Mouse (Mus musculus) liver, embryonic 15.5 days (tissue): Measurements from ENCODE around the gene Csdc2. TPM values are rescaled to one million over a fixed set of nuclear protein-coding genes. Genes with fewer than 3 reads are reported as not detected.
"Not testable (repeated sequence)": the region's sequence is repeated elsewhere in the genome, so short reads cannot be mapped to it uniquely, and the experiment has no call there.

Source experiments
- ATAC-seq: fragments of 200-750 bp; cut with Nextera tagmentation; 2 replicates; pipeline ENCODE4 v1.8.0; 2017; ENCODE audit warnings: moderate number of reproducible peaks, mild to moderate bottlenecking, moderate library complexity; ENCODE audit not compliant: insufficient read depth
- H3K27ac ChIP-seq: fragments of 300-500 bp; sonication (generic); replicated peaks from 2 replicates; pipeline ENCODE4 v1.5.1; 2015; ENCODE audit warnings: mild to moderate bottlenecking, inconsistent platforms
- H3K27me3 ChIP-seq: fragments of 300-500 bp; sonication (generic); 2 replicates; pipeline ENCODE4 v1.6.1; 2015; ENCODE audit warnings: mild to moderate bottlenecking, inconsistent platforms
- H3K36me3 ChIP-seq: fragments of 300-500 bp; sonication (generic); replicated peaks from 2 replicates; pipeline ENCODE4 v1.6.1; 2015; ENCODE audit warnings: moderate library complexity, mild to moderate bottlenecking, inconsistent platforms
- H3K4me1 ChIP-seq: fragments of 300-500 bp; sonication (generic); replicated peaks from 2 replicates; pipeline ENCODE4 v1.6.1; 2015; ENCODE audit warnings: inconsistent platforms
- H3K4me2 ChIP-seq: fragments of 300-500 bp; sonication (generic); 2 replicates; pipeline ENCODE4 v1.6.1; 2015; ENCODE audit warnings: moderate library complexity, mild to moderate bottlenecking, inconsistent platforms
- H3K4me3 ChIP-seq: fragments of 300-500 bp; sonication (generic); replicated peaks from 2 replicates; pipeline ENCODE4 v1.5.1; 2015; ENCODE audit warnings: mild to moderate bottlenecking, inconsistent platforms
- H3K9ac ChIP-seq: fragments of 300-500 bp; sonication (generic); 2 replicates; pipeline ENCODE4 v1.6.1; 2015; ENCODE audit warnings: moderate library complexity, mild to moderate bottlenecking, inconsistent platforms
- H3K9me3 ChIP-seq: fragments of 300-500 bp; sonication (generic); replicated peaks from 2 replicates; pipeline ENCODE4 v1.6.1; 2016; ENCODE audit warnings: inconsistent platforms
- WGBS: fragments of 180-500 bp; shearing (Covaris S2); methylation state at CpG from one replicate; pipeline ENCODE4 v1.1.7; 2015; ENCODE audit warnings: mixed read lengths; ENCODE audit not compliant: insufficient replicate concordance; 5-methylcytosine and 5-hydroxymethylcytosine counted together
- polyA plus RNA-seq: library from polyadenylated mRNA; unstranded; fragments of >200 nt; fragmentation: Nextera tagmentation; extraction: Ambion mirVana; gene quantifications from 2 replicates; pipeline ENCODE4 v1.2.1, GENCODE M21; 2015

Csdc2 gene
- polyA plus RNA-seq, 1 experiment from 2014 or later, result 0.96 TPM

- Histone ChIP-seq H3K9me3 (no peaks in the 10 kb centered on the region), H3K4me1 (peaks cover 25% of the 10 kb centered on the region), H3K27ac (no peak overlapping the region), H3K4me2 (no peak overlapping the region), H3K9ac (no peak overlapping the region), H3K36me3 (no peaks in the 10 kb centered on the region), H3K27me3 (no peaks in the 10 kb centered on the region; the same call in 1 of the 2 replicates), H3K4me3 (no peak overlapping the region)
- ATAC-seq, result no peak
- 41% methylated on average over 2 of the region's 2 CpGs for WGBS
Observed at GRCm38 (mm10) chr15:81968447-81968846, 31.9 kb downstream of the Csdc2 start.

GRCm38 (mm10) chr15:81969173-81969572 lies 32.6 kb downstream of the Csdc2 start:
- no peaks in the 10 kb centered on the region for H3K9me3 ChIP-seq
- no peak overlapping the region for H3K4me3 ChIP-seq
- H3K4me1 ChIP-seq, result peaks cover 25% of the 10 kb centered on the region
- H3K9ac ChIP-seq, result no peak overlapping the region
- H3K27ac ChIP-seq, result no peak overlapping the region
- 0 out of 2 replicates have a peak, but pooled peaks have one; percentile 58 for ATAC-seq
- H3K36me3 ChIP-seq, result no peaks in the 10 kb centered on the region
- H3K4me2 ChIP-seq, result peak overlapping the region; percentile 36
- H3K27me3 ChIP-seq, result no peaks in the 10 kb centered on the region; the same call in 1 of the 2 replicates
- WGBS, result 40% methylated on average over 7 of the region's 7 CpGs

GRCm38 (mm10) chr15:81969635-81970034 lies 33.1 kb downstream of the Csdc2 start:
- 76% methylated on average over 6 of the region's 6 CpGs for WGBS
- H3K9me3 ChIP-seq, H3K27ac ChIP-seq, ATAC-seq, H3K27me3 ChIP-seq, H3K9ac ChIP-seq, H3K36me3 ChIP-seq, H3K4me3 ChIP-seq: not testable (repeated sequence)
- Histone ChIP-seq H3K4me1 (peaks cover 25% of the 10 kb centered on the region), H3K4me2 (peak overlapping the region; percentile 36)

GRCm38 (mm10) chr15:81970498-81970897 lies 33.9 kb downstream of the Csdc2 start:
- H3K36me3 ChIP-seq, result not testable (repeated sequence)

GRCm38 (mm10) chr15:81975156-81975555 lies 38.6 kb downstream of the Csdc2 start:
- not testable (repeated sequence) for ATAC-seq, H3K9ac ChIP-seq, H3K4me1 ChIP-seq, H3K9me3 ChIP-seq, H3K36me3 ChIP-seq, H3K27me3 ChIP-seq, H3K27ac ChIP-seq, H3K4me2 ChIP-seq, H3K4me3 ChIP-seq
- 76% methylated on average over 8 of the region's 8 CpGs for WGBS

More at GRCm38 (mm10) chr15:81970498-81970897, 33.9 kb downstream of the Csdc2 start:
- not testable (repeated sequence) for H3K9me3 ChIP-seq, H3K27ac ChIP-seq, H3K27me3 ChIP-seq, H3K4me3 ChIP-seq, H3K9ac ChIP-seq, ATAC-seq, H3K4me2 ChIP-seq
- WGBS, result 76% methylated on average over 4 of the region's 4 CpGs
- peaks cover 21% of the 10 kb centered on the region for H3K4me1 ChIP-seq

GRCm38 (mm10) chr15:81980321-81980720 lies 43.8 kb downstream of the Csdc2 start, which contains the start of gene 1700029P11Rik:
1700029P11Rik (plus strand) TSS chr15:81980540.
- no peak within 1 kb of the TSS for H3K4me2 ChIP-seq
- no peak for ATAC-seq
- 81% methylated on average over 23 of the region's 23 CpGs for WGBS

GRCm38 (mm10) chr15:81982173-81982572 lies 45.6 kb downstream of the Csdc2 start:
- Histone ChIP-seq H3K27ac (no peak overlapping the region), H3K4me3 (no peak overlapping the region), H3K9ac (no peak overlapping the region), H3K36me3 (no peaks in the 10 kb centered on the region), H3K27me3 (no peaks in the 10 kb centered on the region), H3K4me1 (peaks cover 7% of the 10 kb centered on the region), H3K9me3 (no peaks in the 10 kb centered on the region), H3K4me2 (no peak overlapping the region)
- ATAC-seq, result no peak
- 49% methylated on average over 1 of the region's 1 CpGs for WGBS

More at GRCm38 (mm10) chr15:81980321-81980720, 43.8 kb downstream of the Csdc2 start, which contains the start of gene 1700029P11Rik:
- Histone ChIP-seq H3K9me3 (no peaks in the 10 kb centered on the region; the same call in 1 of the 2 replicates), H3K27ac (no peak within 1 kb of the TSS), H3K4me3 (no peak within 1 kb of the TSS), H3K9ac (no peak within 1 kb of the TSS), H3K36me3 (no peaks in the 10 kb centered on the region), H3K4me1 (peaks cover 7% of the 10 kb centered on the region), H3K27me3 (no peaks in the 10 kb centered on the region)

- Histone ChIP-seq H3K4me1 (peaks cover 26% of the 10 kb centered on the region), H3K9ac (no peak overlapping the region), H3K36me3 (no peaks in the 10 kb centered on the region), H3K4me3 (no peak overlapping the region), H3K9me3 (no peaks in the 10 kb centered on the region), H3K27me3 (no peaks in the 10 kb centered on the region), H3K27ac (no peak overlapping the region), H3K4me2 (no peak overlapping the region)
- no peak for ATAC-seq
- WGBS, result 68% methylated on average over 2 of the region's 2 CpGs
Observed at GRCm38 (mm10) chr15:81985267-81986161, 49.0 kb downstream of the Csdc2 start.

DNA sequence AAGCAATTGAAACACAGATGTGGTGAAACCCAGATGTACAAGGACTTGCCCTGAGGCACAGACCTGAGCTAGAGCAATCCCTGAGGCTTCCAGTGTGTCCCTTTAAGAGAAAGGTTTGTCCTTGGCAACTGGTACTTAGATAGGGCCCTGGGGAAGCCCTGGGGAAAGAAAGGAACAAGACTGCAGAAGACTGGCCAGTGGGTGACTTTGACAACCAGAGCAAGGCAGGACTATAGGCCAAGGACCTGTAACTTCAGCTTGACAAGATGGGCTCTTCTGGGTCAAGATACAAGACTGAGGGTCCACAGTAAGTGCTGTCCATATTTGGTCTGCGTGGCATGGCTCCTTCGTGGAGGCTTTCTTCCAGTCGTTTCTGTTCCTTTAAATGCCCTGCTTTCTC lies 51.1 kb downstream of the Csdc2 start, which contains the start of gene Xrcc6:
Gene Xrcc6, plus strand, starts transcription at position 190 of the 400 bp plus-strand sequence.
- 83% methylated on average over 3 of the region's 3 CpGs for WGBS
- Histone ChIP-seq H3K27me3 (no peaks in the 10 kb centered on the region), H3K4me2 (no peak within 1 kb of the TSS), H3K4me1 (peaks cover 37% of the 10 kb centered on the region), H3K9me3 (no peaks in the 10 kb centered on the region), H3K9ac (no peak within 1 kb of the TSS), H3K4me3 (no peak within 1 kb of the TSS), H3K36me3 (no peaks in the 10 kb centered on the region), H3K27ac (no peak within 1 kb of the TSS)
- ATAC-seq, result no peak

DNA sequence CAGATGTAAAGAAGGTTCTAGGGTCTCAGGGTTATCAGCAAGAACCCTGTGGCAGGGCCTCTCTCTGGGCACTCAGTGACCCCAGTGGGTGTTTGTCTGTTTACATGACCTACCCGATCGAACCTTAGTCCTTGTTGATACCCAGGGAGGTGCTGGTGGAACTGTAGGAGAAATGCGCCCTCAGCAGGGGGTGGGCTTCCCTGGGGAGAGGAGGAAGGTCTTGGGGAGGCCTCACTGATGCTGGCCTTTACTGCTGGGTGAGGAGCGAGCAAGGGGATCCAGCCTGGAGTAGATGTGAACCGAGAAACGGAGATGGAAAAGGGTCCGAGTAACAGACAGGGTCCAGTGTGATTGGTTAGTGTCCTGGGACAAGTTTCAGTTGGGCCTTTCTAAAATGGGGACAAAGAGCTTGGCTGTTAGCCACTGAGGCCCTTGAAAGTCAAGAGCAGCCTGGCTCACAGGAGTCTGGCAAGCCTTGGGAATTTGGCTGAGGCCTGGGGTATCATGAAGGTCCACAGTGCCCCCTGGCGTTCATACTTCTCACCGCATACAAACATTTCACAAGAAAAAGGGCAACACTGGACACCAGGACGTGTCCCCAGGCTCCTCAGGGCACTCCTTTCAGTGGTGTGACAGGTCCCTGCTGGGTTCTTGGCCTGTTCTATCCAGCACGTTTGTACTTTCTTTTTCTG lies 53.0 kb downstream of the Csdc2 start:
- H3K4me1 ChIP-seq, result peaks cover 47% of the 10 kb centered on the region
- peak; percentile 46 for ATAC-seq
- H3K4me3 ChIP-seq, result peak overlapping the region; percentile 38
- 0 out of 2 replicates have a peak overlapping the region, but pooled peaks have one; percentile 26 for H3K9ac ChIP-seq
- H3K4me2 ChIP-seq, result peak overlapping the region; percentile 56
- no peaks in the 10 kb centered on the region for H3K27me3 ChIP-seq
- H3K36me3 ChIP-seq, result peaks cover 11% of the 10 kb centered on the region; the same call in 1 of the 2 replicates
- H3K9me3 ChIP-seq, result no peaks in the 10 kb centered on the region
- 51% methylated on average over 11 of the region's 11 CpGs for WGBS
- H3K27ac ChIP-seq, result peak overlapping the region; percentile 81

GRCm38 (mm10) chr15:81990549-81990948 lies 54.0 kb downstream of the Csdc2 start:
- Histone ChIP-seq H3K27me3 (no peaks in the 10 kb centered on the region), H3K4me3 (peak overlapping the region; percentile 38), H3K9me3 (no peaks in the 10 kb centered on the region), H3K36me3 (peaks cover 17% of the 10 kb centered on the region), H3K9ac (peak overlapping the region; percentile 26), H3K27ac (peak overlapping the region; percentile 81), H3K4me2 (peak overlapping the region; percentile 56), H3K4me1 (peaks cover 40% of the 10 kb centered on the region)
- peak; percentile 94 for ATAC-seq
- WGBS, result 12% methylated on average over 7 of the region's 7 CpGs
